Mouse (Mus musculus): ENCODE data around the gene Syne4.

GRCm38 (mm10) chr7:30288046-30288445, 26.6 kb upstream of the Syne4 start:
- TF ChIP-seq HCFC1 (IDR thresholded peaks at IDR 0.05; ENCODE audit: borderline replicate concordance, insufficient read depth, low read length) (no peak), ZNF384 (IDR thresholded peaks at IDR 0.05; ENCODE audit: low read depth, low read length) (no peak), ZC3H11A (IDR thresholded peaks at IDR 0.05; ENCODE audit: borderline replicate concordance, low read depth, low read length) (no peak), MAFK (IDR thresholded peaks at IDR 0.05; ENCODE audit: insufficient read depth, low read depth, low read length) (no peak), CHD2 (IDR thresholded peaks at IDR 0.05; ENCODE audit: low read depth, low read length) (no peak)

Data from ES-E14 (cell line).